ENCODE assay signal across 9 mouse cellular contexts in genomic region chr19:28726161-28726880, GRCm38 (mm10). TPM values are rescaled to one million over a fixed set of nuclear protein-coding genes. Genes with fewer than 3 reads are reported as not detected.
DNase-seq lines count a peak whose midpoint lies in the region; ATAC-seq and TF ChIP-seq lines count a peak whose summit lies in the region.
"Had no signal": no experiment of that assay in that cellular context is flagged by ENCODE, and none has a peak within 500 bp of the region (broad histone marks: within the 10 kb centered on the region; RNA-seq: fewer than 3 reads in every experiment).

No protein-coding gene starts in this region.

- no peak overlapping the region for H3K9ac ChIP-seq in intestine, postnatal 0 days (ENCODE audit: low read depth, low read length)
- no peak overlapping the region for H3K9ac ChIP-seq in intestine, embryonic 15.5 days
- no peak overlapping the region; the same call in 1 of the 2 replicates for H3K9ac ChIP-seq in midbrain, postnatal 0 days (replicated peaks; ENCODE audit: low read length, poor library complexity, severe bottlenecking)

- no peak overlapping the region for H3K4me3 ChIP-seq in intestine, postnatal 0 days (ENCODE audit: low read depth, low read length)
- no peak overlapping the region for H3K4me3 ChIP-seq in intestine, embryonic 15.5 days (replicated peaks)
- no peak overlapping the region for H3K4me3 ChIP-seq in midbrain, postnatal 0 days (ENCODE audit: low read depth, low read length)
- H3K4me3 ChIP-seq: megakaryocyte, embryonic 14.5 days had no signal

- intact Hi-C loops in gastrocnemius, postnatal 14 days (cut with DNase I; ENCODE audit: low total_unique reads) = loop anchor here (10.0 kb wide), 1 partner anchor 562 kb away; no protein-coding TSS in a partner anchor

- 57% methylated on average over 18 of the region's 18 CpGs for WGBS in intestine, postnatal 0 days
- WGBS in intestine, embryonic 15.5 days = 59% methylated on average over 18 of the region's 18 CpGs
- 52% methylated on average over 18 of the region's 18 CpGs for WGBS in midbrain, postnatal 0 days

- no peaks in the 10 kb centered on the region for H3K9me3 ChIP-seq in intestine, postnatal 0 days (ENCODE audit: control insufficient read depth)
- no peaks in the 10 kb centered on the region for H3K9me3 ChIP-seq in intestine, embryonic 15.5 days
- H3K9me3 ChIP-seq in midbrain, postnatal 0 days (ENCODE audit: low read length) = no peaks in the 10 kb centered on the region

- ATAC-seq in intestine, postnatal 0 days = no peak
- no peak for ATAC-seq in intestine, embryonic 15.5 days
- ATAC-seq in midbrain, postnatal 0 days (ENCODE audit: low FRiP score) = no peak

- H3K27ac ChIP-seq in intestine, postnatal 0 days (ENCODE audit: low read depth, low read length) = no peak overlapping the region
- H3K27ac ChIP-seq in intestine, embryonic 15.5 days = no peak overlapping the region
- no peak overlapping the region for H3K27ac ChIP-seq in midbrain, postnatal 0 days (ENCODE audit: low read depth, low read length)

- no peaks in the 10 kb centered on the region for H3K36me3 ChIP-seq in intestine, postnatal 0 days (ENCODE audit: control insufficient read depth, insufficient read depth)
- H3K36me3 ChIP-seq in intestine, embryonic 15.5 days = no peaks in the 10 kb centered on the region
- H3K36me3 ChIP-seq in midbrain, postnatal 0 days (ENCODE audit: insufficient read depth, low read length) = no peaks in the 10 kb centered on the region

- no peaks in the 10 kb centered on the region for H3K27me3 ChIP-seq in intestine, postnatal 0 days (replicated peaks; ENCODE audit: control insufficient read depth, insufficient read depth, low read length)
- no peaks in the 10 kb centered on the region for H3K27me3 ChIP-seq in intestine, embryonic 15.5 days (replicated peaks)
- no peaks in the 10 kb centered on the region for H3K27me3 ChIP-seq in midbrain, postnatal 0 days (ENCODE audit: insufficient read depth, low read length)

- DNase-seq in MEL-GATA-1-ER (ENCODE audit: extremely low read depth, low read depth) = peak; percentile 1
- peak; percentile 48 to 70 for DNase-seq in cerebellum, adult 18-20 months
- peak; percentile 44 for DNase-seq in gastrocnemius, postnatal 14 days
- peak; percentile 75 to 83 for DNase-seq in layer of hippocampus, postnatal 10 days (ENCODE audit: low spot score in 2 of 2)
- peak; percentile 85 for DNase-seq in midbrain, postnatal 0 days (ENCODE audit: low spot score)
- DNase-seq in thymus, postnatal 4 days = peak; percentile 67

- TF ChIP-seq CTCF in intestine, postnatal 0 days (IDR thresholded peaks at IDR 0.05; ENCODE audit: low read depth) = peak; percentile 84
- peak; percentile 90 for TF ChIP-seq CTCF in midbrain, postnatal 0 days (IDR thresholded peaks at IDR 0.05)

- no peak overlapping the region for H3K4me2 ChIP-seq in intestine, postnatal 0 days (replicated peaks; ENCODE audit: low read depth)
- no peak overlapping the region for H3K4me2 ChIP-seq in intestine, embryonic 15.5 days (replicated peaks)
- no peak overlapping the region for H3K4me2 ChIP-seq in midbrain, postnatal 0 days (ENCODE audit: low read depth, low read length, poor library complexity, severe bottlenecking)

- H3K4me1 ChIP-seq in intestine, postnatal 0 days (replicated peaks; ENCODE audit: control insufficient read depth, insufficient read depth, low read length) = no peaks in the 10 kb centered on the region
- no peaks in the 10 kb centered on the region for H3K4me1 ChIP-seq in intestine, embryonic 15.5 days (replicated peaks)
- H3K4me1 ChIP-seq in midbrain, postnatal 0 days (ENCODE audit: insufficient read depth, low read length) = no peaks in the 10 kb centered on the region
- H3K4me1 ChIP-seq: megakaryocyte, embryonic 14.5 days had no signal

RNA-seq across cellular contexts. Expression of gene Glis3, which starts 46.4 kb away (rescaled TPM):
- 0.59 and 0.86 TPM in 2 replicates for polyA plus RNA-seq in intestine, postnatal 0 days (2015; fragmentation: Nextera tagmentation; extraction: Ambion mirVana)
- polyA plus RNA-seq in intestine, embryonic 15.5 days (2015; fragmentation: Nextera tagmentation; extraction: Ambion mirVana) = 1.3 and 1.5 TPM in 2 replicates
- total RNA-seq in gastrocnemius, postnatal 14 days (2021) = 1 to 10 TPM; 1.4 to 1.8 TPM
- total RNA-seq in layer of hippocampus, postnatal 10 days (2021) = 1 to 10 TPM; 5.9 to 6.4 TPM
- total RNA-seq in midbrain, postnatal 0 days (2014; rRNA removed) = 16.5 and 27.1 TPM in 2 replicates
- 0.75 and 1.2 TPM in 2 replicates for polyA plus RNA-seq in midbrain, postnatal 0 days (2015; fragmentation: Nextera tagmentation; extraction: Ambion mirVana)

Comparison
In these comparisons a context has a peak if more than half of its experiments do, and no peak if none do; other contexts are left out.
1. DNase-seq: peak in every context shown above with its lines; median percentile 85 in midbrain, postnatal 0 days; 79 in layer of hippocampus, postnatal 10 days; 67 in thymus, postnatal 4 days; 59 in cerebellum, adult 18-20 months; 44 in gastrocnemius, postnatal 14 days; 1 in MEL-GATA-1-ER.